Mouse (Mus musculus) adrenal gland, adult (tissue): Measurements from ENCODE around the gene Asna1.

Experiments used
- DNase-seq, 2 experiments: peaks; one replicate each; pipeline ENCODE4 v3.0.0; 2022 to 2023; ENCODE audit warnings: low spot score in 1 of 2; ENCODE audit not compliant: inconsistent age in 2 of 2

The Asna1 gene

DNA sequence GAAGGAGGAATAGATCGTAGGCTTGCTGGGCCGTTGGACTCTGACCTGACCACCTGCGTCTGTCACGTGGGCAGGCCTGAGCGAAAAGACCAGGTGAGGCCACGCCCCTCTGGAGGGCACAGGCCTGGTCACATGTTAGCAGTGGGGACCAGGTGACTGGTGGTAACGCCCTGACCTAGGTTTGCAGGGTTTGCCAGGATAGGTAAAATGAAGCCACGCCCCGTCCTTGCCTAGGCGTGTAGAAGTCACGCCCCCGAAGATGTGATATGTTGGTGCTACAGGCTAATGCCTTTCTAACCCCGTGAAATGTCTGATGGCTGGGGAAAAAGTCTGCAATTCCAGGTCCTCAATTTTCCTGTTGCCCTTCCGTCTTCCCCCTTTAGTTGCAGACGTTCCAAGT, 34.2 kb downstream of the Asna1 start:
- peak in 1 of 2 experiments; percentile 70 for DNase-seq

DNA sequence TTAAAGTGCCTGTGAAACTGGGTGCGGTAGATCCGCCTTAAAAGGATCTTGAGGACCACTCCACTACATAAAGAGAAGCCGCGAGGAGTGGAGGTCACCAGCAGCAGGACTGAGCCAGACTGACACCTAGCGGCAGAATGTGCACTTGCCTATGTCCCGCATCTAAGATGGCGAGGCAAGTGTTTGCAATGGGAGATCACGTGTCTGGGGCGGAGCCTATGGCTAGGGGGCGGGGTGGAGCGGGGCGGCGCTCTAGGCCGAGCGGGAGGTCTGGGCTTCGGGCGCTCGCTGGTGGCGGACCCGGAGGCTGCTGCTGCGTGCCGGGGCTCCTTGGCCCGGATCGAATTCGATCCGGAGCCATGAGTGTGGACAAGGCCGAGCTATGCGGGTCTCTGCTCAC, 34.7 kb downstream of the Asna1 start, which contains the start of gene Hook2:
Hook2 (plus strand) TSS at position 255 of the 400 bp plus-strand sequence.
- peak; percentile 97 to 99 for DNase-seq

DNA sequence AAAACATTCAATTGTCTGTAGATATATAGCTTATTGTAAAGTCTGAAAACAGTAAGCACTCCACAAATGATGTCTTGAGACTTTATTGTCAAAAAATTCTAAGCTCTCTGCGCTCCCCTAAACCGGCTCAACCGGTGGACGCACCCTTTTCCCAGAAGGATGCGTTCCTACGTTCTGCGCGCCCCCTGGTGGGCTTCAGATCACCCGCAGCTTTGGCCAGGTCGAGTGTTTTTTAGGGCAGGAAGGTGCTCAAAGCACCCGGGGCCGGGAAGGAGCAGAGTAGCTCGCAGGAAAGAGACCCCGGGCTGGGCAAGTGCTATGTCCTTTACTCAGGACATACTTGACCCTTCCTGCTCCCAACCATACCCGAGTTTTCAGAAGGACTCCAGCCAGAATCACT, 35.3 kb downstream of the Asna1 start:
- DNase-seq: peak; percentile 93 to 98

DNA sequence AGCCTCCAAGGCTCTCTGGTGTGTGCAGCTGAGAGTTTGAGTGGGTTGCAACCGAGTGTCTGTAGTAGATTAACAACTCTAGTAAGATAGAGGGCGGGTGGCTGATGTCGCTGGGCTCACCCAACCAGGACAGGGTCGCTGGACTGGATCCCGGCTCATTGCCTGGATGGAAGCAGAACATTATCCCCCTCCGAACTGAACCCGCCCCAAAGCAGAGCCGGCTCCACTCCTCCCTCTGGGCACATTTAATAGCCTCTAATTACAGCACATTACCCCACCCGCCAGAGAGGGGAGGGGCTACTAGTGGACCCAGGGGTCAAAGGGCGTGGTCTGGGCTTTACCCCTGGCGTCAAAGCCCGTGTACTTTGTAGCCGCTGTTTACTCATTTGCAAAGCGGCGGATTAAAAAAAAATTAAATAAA, 35.8 kb downstream of the Asna1 start:
- peak; percentile 66 to 81 for DNase-seq

DNA sequence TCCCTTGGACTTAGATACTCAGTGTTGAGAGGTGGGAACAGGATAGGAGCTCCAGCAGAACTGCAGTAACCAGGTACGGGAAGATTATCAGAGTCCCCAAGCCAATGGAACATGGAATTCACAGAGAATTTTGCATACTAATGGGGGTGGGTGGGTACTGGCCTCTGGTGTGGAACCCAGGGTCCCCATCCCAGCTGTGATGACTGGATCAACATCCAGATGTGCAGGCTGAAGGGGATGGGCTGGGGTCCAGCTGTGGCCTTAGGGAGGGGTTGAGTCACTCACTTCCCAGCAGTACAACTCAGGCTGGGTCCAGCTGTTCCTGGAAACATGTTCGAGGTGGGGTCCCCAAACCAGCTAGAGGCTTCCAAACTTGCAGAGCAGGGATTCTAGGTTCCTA, 37.2 kb downstream of the Asna1 start:
- peak in 1 of 2 experiments; percentile 29 for DNase-seq

DNA sequence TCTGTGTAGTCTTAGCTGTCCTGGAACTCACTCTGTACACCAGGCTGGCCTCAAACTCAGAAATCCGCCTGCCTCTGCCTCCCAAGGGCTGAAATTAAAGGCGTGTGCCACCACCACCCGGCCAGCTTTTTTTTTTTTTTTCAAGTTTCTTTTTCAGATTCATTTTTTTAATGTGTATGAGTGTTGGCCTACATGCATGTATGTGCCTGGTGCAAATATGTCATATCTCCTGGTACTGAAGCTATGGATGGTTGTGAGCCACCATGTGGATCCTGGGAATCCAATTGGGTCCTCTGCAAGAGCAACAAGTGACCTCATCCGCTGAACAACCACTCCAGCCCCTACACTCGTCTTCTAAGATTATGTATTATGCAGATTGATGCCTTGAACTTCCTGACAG, 37.7 kb downstream of the Asna1 start:
- no peak for DNase-seq

DNA sequence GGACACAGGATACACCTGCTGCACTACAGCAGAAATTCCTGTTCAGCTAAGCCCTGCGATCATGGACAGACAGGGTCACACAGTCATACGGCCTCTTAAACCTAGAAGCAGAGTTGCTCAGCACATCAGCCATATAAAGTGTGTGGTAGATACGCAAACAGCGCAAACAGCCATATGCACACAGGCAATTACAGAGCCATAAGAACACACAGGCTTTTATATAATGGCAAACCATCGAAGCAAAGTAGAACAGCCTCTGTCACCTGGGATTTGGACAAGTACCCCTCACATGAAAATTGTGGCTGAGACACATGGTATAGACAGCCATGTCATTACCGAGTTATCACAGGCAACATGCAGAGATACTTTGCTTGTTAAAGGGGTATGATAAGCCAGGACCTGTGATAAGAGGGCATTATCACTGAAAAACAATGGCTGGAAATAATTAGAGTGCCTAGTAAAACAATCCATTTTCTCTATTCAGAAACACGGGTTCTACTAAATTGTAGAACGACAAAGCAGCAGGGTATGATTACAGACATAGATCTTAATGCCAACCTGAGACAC, 38.6 kb downstream of the Asna1 start:
- no peak for DNase-seq

DNA sequence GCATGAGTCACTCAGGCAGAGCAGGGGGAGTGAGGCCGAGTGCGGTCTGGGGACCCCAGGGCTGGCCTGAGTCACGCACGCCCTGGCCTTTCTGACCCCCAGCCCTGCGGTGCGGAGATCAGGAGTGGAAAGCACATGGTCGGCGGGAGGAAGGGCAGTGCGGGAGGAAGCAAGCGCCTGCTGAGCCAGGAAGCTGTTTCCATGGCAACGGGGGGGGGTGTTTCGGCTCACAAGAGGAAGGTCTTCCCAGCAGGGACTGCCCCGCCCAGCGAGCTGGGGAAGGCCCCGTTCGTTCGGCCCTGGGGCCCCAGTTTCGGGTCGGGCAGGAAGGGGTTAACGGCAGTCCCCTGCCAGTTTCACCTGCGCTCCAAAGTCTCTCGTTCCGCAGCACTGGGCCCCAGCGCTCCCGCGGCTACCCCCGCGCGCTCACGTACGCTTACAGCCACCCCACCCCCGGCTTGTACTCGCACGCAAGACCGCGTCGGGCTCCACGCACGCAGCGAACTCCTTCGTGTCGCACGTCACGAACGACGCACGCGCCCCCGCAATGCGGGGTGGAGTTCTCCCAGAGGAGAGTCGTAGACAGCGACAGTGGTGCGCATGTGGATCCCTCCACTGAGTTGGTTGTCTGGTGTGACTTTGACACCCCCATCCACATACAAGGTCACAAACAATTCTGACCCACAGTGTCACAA, 39.2 kb downstream of the Asna1 start:
- peak; percentile 94 to 98 for DNase-seq

DNA sequence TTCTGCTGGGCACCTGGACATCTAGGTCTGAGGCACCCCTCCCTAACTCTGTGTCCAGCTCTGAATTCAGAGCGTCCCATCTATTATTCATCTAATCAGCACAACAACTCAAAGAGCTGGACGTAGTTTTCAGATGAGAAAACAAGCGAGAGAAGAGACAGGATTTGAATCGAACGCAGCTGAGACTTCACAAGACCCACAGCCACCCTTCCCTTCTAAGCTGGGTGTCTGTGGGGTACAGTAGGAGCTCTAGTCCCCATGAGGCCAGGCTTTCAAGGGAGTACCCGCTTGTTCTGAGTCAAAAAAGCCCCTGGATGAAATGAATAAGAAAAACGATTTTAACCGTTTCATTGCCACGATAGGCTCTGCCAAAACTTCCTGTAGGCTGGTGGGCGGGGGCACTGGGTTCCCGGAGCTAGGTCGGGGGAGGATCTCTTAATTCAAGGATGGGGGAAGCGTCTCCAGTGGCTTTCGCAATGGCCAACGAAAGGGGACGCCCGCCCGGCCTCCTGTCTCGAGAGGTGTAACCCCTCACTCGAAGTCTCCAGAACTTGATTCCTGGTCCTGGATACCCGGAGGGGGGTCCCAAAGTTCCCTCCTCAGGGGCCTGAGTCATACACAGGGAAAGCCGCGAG, 39.9 kb downstream of the Asna1 start:
- DNase-seq: no peak

DNA sequence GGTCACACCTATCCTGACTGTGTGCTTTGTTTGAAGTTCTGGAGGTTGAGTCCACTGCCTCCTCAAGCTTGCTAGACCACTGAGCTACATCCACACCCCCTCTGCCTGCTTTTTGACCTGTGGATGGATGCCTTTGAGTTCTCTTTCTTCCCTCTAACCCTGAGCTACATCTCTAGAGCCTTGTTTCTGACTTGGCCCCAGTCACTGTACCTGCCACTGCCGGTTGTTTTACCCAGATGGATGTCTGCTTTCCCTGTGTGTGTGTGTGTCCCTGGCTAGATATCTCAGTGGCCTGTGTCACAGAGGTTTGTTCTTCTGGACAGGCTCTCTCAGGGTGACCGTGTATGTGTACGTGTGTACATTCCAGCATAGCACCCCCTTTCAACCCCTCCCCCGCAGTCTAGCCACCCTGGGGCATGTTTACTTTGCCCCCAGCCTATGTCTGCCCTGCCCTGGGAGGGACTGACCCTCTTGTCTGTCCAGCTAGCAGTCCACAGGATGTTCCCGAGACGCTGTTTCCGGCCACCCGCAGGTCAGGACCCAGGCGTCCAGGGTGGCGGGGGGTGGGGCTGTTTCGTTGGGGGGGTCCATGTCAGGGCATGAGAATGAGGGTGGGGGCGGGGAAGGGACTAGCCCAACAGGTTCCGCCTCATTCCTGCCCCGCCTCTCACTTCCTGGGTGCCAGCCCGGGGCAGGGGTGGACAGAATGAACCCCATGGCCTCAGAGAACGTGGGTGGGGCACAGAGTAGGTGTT, 40.6 kb downstream of the Asna1 start:
- DNase-seq: peak; percentile 68 to 83

DNA sequence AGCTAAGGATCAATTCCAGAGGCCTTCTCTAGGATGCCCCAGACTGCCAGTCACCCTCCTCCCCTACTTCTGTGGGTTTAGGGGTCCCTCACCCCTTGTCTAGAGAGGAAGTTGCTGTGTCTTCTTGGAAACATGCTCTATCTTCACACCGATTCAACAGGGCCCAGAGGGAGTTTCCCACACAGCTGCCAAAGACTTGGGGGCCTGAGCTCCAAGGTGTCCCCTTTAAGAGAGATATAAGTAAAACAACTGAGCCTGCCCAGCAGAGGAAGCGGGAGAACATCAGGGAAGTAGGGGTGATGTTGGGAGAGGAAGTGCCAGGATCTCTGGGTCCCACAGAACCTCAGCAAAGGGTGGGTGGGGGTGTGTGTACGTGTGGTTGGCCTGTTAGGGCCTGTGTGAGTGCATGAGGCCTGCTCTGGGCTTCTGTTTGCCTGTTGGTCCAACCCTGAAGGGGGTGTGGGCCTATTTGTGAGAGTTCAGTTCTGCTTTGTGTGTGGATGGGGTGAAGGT, 42.5 kb downstream of the Asna1 start:
- peak in 1 of 2 experiments; percentile 52 for DNase-seq

DNA sequence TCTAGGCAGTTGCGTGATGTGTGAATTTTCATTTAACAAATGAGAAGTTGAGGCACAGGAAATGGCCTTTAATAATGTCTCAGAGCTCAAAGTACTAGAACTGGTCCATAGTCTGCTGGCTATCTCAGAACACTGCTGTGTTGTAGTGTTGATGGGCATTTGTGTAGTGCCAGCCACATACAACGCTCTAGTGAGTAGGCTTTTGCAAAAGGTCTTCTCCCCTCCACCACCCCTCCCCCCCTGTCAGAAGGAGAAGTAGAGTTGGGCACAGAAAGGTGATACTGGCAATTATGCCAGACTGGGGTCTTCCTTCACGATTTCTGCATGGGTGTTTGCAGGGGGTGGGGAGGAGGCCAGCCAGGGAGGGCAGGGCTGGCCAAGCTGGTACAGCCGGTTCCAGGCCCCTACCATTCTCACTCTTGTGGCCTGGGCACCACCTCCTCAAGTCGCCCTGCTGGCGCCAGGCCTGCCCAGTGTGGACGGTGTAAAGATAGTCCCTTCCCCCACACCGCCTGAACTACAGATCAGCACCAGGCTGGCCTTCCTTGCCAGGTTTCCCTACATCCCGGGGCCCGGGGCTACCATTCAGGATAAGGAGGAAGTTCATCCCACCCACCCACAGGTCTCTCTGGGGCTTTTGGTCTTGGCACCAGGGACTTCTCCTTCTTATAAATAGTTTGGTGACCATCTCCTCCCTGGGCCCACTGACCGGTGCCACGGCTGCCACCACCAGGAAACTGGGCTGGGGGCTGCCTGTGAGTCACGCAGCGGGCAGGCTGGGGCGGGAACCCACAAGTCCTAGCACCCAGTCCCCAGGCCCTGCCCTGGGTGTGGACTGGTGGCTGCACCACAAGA, 43.2 kb downstream of the Asna1 start:
- DNase-seq: peak; percentile 37 to 60

DNA sequence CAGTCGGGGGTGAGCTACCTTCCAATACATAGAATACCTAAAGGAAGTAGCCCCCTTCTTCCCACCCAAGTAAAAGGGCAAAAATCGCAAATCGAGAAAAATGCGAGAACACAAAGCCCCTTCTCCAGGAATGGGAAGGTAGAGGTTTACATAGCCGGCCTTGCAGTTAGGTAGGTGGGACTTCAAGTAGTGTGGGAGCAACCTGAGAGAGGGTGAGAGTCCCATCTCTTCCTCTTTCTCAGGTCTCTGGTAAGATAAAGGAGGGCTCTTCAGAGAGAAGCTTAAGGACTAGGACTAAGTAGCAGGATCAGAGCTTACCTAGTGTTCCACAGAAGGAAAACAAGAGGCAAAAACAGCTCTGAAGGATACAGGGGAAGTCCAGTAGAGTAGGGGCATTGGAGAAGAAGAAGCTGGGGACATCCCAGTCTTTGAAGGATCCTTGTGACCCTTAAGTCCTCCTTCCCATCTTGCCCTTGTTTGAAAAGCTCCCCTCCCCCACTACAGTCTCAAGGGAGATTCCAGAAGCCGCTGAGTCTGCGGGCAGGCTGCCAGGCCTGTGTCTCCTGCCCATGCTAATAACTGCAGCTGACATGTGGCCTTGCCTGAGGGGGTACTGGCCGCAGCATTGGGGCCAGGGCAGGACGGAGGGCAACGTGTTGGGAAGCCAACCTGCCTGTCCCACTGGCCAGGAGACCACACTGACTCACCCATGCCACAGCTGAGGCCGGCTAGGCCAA, 44.3 kb downstream of the Asna1 start:
- peak; percentile 89 to 96 for DNase-seq

DNA sequence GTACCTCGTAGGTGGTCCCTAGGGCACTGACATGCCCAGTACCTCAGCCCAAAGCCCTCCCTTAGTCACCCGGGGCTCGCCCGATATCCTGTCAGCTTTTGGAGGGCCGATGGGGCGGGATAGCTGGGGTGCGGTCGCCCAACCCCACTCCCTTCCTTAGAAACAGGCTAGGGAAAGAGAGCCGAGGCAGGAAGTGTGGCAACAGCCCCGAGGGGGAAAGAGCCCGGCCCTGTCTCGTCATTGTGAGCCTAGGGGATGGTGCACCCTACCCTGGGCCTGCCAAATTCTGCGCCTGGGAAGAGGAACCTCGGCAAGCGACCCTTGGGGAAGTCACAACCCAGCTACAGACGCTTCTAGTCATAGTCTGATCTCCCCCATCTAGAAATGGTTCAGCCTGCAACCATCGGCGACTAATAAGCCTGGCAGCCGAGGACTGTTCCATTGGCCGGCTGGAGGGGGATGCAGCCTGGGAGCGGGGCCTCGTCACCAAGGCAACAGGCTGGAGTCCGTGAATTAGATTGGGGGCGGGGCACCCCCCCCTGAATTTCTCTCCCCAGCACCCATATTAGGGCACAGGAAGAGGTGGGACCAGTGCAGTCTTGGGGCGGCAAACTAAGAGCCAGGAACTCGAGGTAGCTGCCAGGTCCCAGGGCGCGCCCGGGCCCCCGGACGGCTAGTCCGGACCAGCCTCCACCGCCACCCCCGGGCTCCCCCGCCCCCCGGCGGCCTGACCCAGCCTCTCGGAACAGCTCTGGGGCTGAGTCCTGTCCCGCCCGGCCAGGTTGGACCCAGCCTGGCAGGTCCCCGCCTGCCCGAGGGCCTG, 45.3 kb downstream of the Asna1 start:
- DNase-seq: peak; percentile 97 to 98

DNA sequence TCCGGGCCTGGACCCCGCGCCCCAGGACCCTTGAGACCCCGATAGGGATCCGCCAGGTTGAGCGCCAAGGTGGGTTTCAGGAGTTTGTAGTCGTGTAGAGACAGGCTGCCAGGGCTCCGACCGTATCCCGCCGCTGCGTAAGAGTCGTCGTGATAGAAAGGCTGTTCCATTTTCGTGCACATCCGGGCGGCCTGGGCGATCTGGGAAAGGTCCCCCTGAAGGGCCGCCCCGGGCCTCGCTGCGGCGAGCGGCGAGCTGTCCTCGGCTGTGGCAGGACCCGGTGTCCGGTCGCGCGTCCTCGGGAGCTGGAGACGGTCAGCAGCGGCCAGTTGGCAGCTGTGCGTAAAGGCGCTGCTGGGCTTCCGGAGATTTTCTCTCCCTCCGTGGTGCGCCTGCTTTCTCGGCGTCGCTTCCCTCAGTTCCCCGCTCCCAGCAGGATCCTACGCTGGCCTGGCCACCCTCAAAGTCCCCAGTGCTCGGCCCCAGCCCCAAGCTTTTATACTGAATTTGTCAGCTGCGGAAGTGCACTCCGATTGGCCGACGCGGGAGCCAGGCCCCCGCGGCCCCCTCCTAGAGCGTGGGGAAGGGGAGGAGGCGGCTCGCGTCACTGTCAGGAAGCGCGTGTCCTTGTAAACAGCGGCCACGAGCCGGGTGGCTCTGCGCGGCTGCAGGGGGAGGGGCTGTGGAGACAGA, 46.7 kb downstream of the Asna1 start, which contains the start of gene Junb:
Junb (minus strand) TSS at position 471 of the 693 bp plus-strand sequence.
- DNase-seq: peak; percentile 99 to 100

DNA sequence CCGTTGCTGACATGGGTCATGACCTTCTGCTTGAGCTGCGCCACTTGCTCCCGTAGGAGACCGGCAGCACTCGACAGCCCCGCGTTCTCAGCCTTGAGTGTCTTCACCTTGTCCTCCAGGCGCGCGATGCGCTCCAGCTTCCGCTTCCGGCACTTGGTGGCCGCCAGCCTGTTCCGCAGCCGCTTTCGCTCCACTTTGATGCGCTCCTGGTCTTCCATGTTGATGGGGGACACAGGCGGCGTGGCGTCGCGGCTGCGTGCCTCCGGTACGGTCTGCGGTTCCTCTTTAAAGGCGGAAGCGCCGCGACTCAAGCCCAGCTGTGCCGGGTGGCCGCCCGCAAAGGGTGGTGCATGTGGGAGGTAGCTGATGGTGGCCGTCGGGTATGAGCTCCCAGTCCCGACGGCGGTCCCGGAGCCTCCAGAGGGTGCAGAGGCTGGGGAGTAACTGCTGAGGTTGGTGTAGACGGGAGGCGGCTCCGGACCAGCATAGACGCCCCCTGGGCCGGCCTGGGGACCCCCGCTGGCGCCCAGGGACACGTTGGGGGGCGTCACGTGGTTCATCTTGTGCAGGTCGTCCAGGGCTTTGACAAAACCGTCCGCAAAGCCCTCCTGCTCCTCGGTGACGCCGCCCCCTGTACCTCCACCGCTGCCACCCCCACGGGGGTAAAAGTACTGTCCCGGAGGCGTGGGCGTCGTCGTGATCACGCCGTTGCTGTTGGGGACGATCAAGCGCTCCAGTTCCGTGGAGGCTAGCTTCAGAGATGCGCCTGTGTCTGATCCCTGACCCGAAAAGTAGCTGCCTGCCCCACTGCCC, 47.4 kb downstream of the Asna1 start:
- peak in 1 of 2 experiments; percentile 83 for DNase-seq

DNA sequence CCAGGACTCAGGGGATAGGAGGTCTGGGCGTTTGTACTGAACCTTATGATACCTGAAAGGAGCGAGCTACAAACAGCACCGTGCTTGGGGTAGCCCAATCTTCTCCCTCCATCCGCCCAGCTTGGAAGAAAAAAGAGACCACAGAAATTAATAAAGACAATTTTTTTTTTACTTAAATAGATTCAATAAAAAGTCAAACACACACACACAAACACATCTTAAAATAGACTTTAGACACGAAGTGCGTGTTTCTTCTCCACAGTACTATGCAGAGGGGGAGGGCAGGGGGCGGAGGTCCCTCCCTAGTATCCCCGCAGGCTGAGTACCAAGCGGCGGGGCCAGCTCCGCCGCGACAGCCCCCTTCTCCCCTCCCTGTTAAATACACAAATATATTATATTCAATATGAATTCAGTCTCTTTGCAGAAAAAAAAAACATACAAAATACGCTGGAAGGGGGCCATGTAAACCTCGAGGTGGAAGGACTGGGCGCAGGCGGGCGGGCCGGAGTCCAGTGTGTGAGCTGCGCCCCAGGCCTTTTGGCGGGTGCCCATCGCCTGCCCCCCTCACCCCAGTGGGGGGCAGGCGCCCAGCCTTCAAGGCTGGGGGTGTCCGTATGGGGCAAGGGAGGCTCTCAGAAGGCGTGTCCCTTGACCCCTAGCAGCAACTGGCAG, 48.2 kb downstream of the Asna1 start:
- peak in 1 of 2 experiments; percentile 94 for DNase-seq
